Mouse (Mus musculus): Measurements from ENCODE around the gene Sdccag8. TPM values are rescaled to one million over a fixed set of nuclear protein-coding genes. Genes with fewer than 3 reads are reported as not detected.

Sdccag8 gene
- polyA plus RNA-seq (2012; rRNA removed), result 3.1 and 3.4 TPM in 2 replicates

GRCm38 (mm10) chr1:176814591-176815062 lies at the start of gene Sdccag8:
Gene Sdccag8 (plus strand): TSS chr1:176814660.

GRCm38 (mm10) chr1:176814036-176814420 lies 432 bp upstream of the Sdccag8 start, which contains the start of gene Cep170:
Gene Cep170 (minus strand): TSS chr1:176814067.

Other genes with a start within 250 kb of the Sdccag8 start
- 5.1 and 6.0 TPM in 2 replicates for gene Cep170, start 593 bp upstream of the Sdccag8 start, polyA plus RNA-seq (2012; rRNA removed)